Mouse (Mus musculus) adipose tissue, adult 10 weeks (tissue): ENCODE results near the gene Gm29289. TPM values are rescaled to one million over a fixed set of nuclear protein-coding genes. Genes with fewer than 3 reads are reported as not detected.

ENCODE experiments used
- polyA plus RNA-seq: library from polyadenylated mRNA; stranded (reverse); fragments of 350-450 nt; fragmentation: Illumina TruSeq; extraction: RNeasy Lipid Tissue Mini Kit (QIAGEN cat#74804); gene quantifications from one replicate; pipeline ENCODE4 v1.2.3, GENCODE M21; 2014; ENCODE audit warnings: low read depth, low replicate concordance

Gm29289 gene
- not detected for polyA plus RNA-seq

DNA sequence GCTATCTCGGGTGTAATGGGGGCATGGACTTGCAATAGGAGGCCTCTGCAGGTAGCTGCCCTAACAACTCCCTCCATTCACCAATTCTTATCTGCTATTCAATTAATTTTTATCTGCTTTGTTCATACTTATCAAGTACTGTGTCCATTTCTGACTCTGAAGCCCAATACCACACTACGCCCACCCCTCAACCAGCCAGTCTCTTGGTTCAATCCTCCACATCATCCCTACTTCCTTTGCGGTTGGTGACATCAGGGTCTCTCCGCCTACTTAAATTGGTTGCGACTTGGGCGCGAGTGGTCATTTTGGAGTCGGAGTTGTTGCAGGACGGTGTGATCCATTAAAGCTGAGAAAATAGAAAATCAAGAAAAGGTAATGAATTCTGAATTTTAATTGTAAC, at the start of gene Gm29289:
TSS of gene Gm29289 (plus strand) at position 301 of the 400 bp plus-strand sequence.

DNA sequence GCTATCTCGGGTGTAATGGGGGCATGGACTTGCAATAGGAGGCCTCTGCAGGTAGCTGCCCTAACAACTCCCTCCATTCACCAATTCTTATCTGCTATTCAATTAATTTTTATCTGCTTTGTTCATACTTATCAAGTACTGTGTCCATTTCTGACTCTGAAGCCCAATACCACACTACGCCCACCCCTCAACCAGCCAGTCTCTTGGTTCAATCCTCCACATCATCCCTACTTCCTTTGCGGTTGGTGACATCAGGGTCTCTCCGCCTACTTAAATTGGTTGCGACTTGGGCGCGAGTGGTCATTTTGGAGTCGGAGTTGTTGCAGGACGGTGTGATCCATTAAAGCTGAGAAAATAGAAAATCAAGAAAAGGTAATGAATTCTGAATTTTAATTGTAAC, 31.7 kb upstream of the Gm29289 start, which contains the start of gene Gm10352:
TSS of gene Gm10352 (plus strand) at position 301 of the 400 bp plus-strand sequence.

Other genes starting within 250 kb of the Gm29289 start
- gene H2al2b, start 211.9 kb upstream of the Gm29289 start, polyA plus RNA-seq: not detected
- gene Gm4064, start 136.4 kb upstream of the Gm29289 start, polyA plus RNA-seq: not detected
- gene Rbmy, start 101.9 kb upstream of the Gm29289 start, polyA plus RNA-seq: 0.20 TPM
- gene Gm10256, start 101.9 kb upstream of the Gm29289 start, polyA plus RNA-seq: not detected
- gene Gm10352, start 31.6 kb upstream of the Gm29289 start, polyA plus RNA-seq: not detected